Mouse (Mus musculus) intestine, postnatal 0 days (tissue): ENCODE measurements around the gene Tmem121. TPM values are rescaled to one million over a fixed set of nuclear protein-coding genes. Genes with fewer than 3 reads are reported as not detected.
A peak's percentile ranks its signal among the peaks of the same experiment; 100 is the strongest.

Experiments used
- ATAC-seq: fragments of 200-750 bp; cut with Nextera tagmentation; 2 replicates; pipeline ENCODE4 v1.8.0; 2017; ENCODE audit warnings: mild to moderate bottlenecking, moderate TSS enrichment, moderate library complexity
- H3K27ac ChIP-seq: fragments of 300-500 bp; sonication (generic); 2 replicates; pipeline ENCODE4 v1.5.1; 2014; ENCODE audit warnings: mild to moderate bottlenecking, low read depth, low read length, moderate library complexity
- H3K27me3 ChIP-seq: fragments of 300-500 bp; sonication (generic); replicated peaks from 2 replicates; pipeline ENCODE4 v1.6.1; 2014; ENCODE audit warnings: low read length, mixed read lengths; ENCODE audit not compliant: control insufficient read depth, insufficient read depth
- H3K36me3 ChIP-seq: fragments of 300-500 bp; sonication (generic); 2 replicates; pipeline ENCODE4 v1.6.1; 2014; ENCODE audit warnings: mild to moderate bottlenecking, moderate library complexity; ENCODE audit not compliant: control insufficient read depth, insufficient read depth
- H3K4me1 ChIP-seq: fragments of 300-500 bp; sonication (generic); replicated peaks from 2 replicates; pipeline ENCODE4 v1.6.1; 2014; ENCODE audit warnings: antibody characterized with exemption, low read length, mixed read lengths; ENCODE audit not compliant: control insufficient read depth, insufficient read depth
- H3K4me2 ChIP-seq: fragments of 300-500 bp; sonication (generic); replicated peaks from 2 replicates; pipeline ENCODE4 v1.6.1; 2014; ENCODE audit warnings: low read depth, mild to moderate bottlenecking, moderate library complexity
- H3K4me3 ChIP-seq: fragments of 300-500 bp; sonication (generic); 2 replicates; pipeline ENCODE4 v1.5.1; 2014; ENCODE audit warnings: low read depth, low read length
- H3K9ac ChIP-seq: fragments of 300-500 bp; sonication (generic); 2 replicates; pipeline ENCODE4 v1.6.1; 2014; ENCODE audit warnings: mild to moderate bottlenecking, low read depth, low read length
- H3K9me3 ChIP-seq: fragments of 300-500 bp; sonication (generic); 2 replicates; pipeline ENCODE4 v1.6.1; 2016; ENCODE audit warnings: mixed run types; ENCODE audit not compliant: control insufficient read depth
- CTCF ChIP-seq: sonication (generic); IDR thresholded peaks from 2 replicates; pipeline ENCODE4 v1.5.1; 2016; ENCODE audit warnings: low read depth, mild to moderate bottlenecking, control low read depth, antibody characterized with exemption, moderate library complexity
- WGBS: fragments of 180-500 bp; shearing (Covaris S2); extraction: QIAGEN DNeasy Blood & Tissue Kit; methylation state at CpG from one replicate; pipeline ENCODE4 v1.1.7; 2014; 5-methylcytosine and 5-hydroxymethylcytosine counted together
- polyA plus RNA-seq: library from polyadenylated mRNA; unstranded; fragments of >200 nt; fragmentation: Nextera tagmentation; extraction: Ambion mirVana; gene quantifications from 2 replicates; pipeline ENCODE4 v1.2.1, GENCODE M21; 2015

Tmem121 gene
- polyA plus RNA-seq, 1 experiment from 2014 or later: 3.4 TPM

GRCm38 (mm10) chr12:113148381-113149035 is 37.2 kb upstream of the Tmem121 start:
- Histone ChIP-seq H3K27me3 (peaks cover 9% of the 10 kb centered on the region), H3K4me3 (no peak overlapping the region), H3K36me3 (peaks cover 7% of the 10 kb centered on the region; the same call in 1 of the 2 replicates), H3K27ac (0 out of 2 replicates have a peak overlapping the region, but pooled peaks have one; percentile 50), H3K9ac (no peak overlapping the region), H3K4me2 (no peak overlapping the region; the same call in 1 of the 2 replicates), H3K9me3 (no peaks in the 10 kb centered on the region), H3K4me1 (peaks cover 20% of the 10 kb centered on the region)
- ATAC-seq: peak; percentile 31
- TF ChIP-seq CTCF: peak; percentile 76
- WGBS: 36% methylated on average over 16 of the region's 16 CpGs

- no peak for ATAC-seq
- Histone ChIP-seq H3K9ac (no peak overlapping the region), H3K9me3 (no peaks in the 10 kb centered on the region), H3K36me3 (peaks cover 5% of the 10 kb centered on the region; the same call in 1 of the 2 replicates), H3K4me3 (no peak overlapping the region), H3K27ac (no peak overlapping the region), H3K4me2 (no peak overlapping the region), H3K4me1 (peaks cover 20% of the 10 kb centered on the region), H3K27me3 (peaks cover 5% of the 10 kb centered on the region; the same call in 1 of the 2 replicates)
- 69% methylated on average over 4 of the region's 4 CpGs for WGBS
- TF ChIP-seq CTCF: no peak
Measured at GRCm38 (mm10) chr12:113149341-113149740, 36.4 kb upstream of the Tmem121 start.

DNA sequence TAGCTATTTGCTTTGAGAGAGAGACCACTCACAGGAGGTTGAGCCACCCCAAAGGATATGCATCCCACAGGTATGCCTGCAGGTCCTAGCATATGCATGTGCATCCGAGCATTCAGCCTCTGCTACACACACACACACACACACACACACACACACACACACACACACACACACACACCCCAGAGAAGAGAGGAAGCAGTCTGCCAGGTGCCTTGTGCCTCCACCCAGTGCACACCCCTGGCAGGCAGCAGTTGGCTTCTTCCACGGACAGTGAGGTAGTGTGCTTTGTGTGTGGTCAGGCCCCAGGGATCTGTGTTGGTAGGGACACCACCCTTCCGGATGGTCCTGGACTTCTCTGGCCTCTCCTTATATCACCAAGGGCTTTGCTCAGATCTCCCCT is 35.8 kb upstream of the Tmem121 start:
- peaks cover 20% of the 10 kb centered on the region for H3K4me1 ChIP-seq
- 0 out of 2 replicates have a peak overlapping the region, but pooled peaks have one; percentile 21 for H3K27ac ChIP-seq
- peaks cover 5% of the 10 kb centered on the region; the same call in 1 of the 2 replicates for H3K27me3 ChIP-seq
- no peak overlapping the region for H3K9ac ChIP-seq
- no peak overlapping the region for H3K4me2 ChIP-seq
- no peaks in the 10 kb centered on the region for H3K9me3 ChIP-seq
- H3K4me3 ChIP-seq: no peak overlapping the region
- no peak for TF ChIP-seq CTCF
- ATAC-seq: no peak
- H3K36me3 ChIP-seq: peaks cover 4% of the 10 kb centered on the region; the same call in 1 of the 2 replicates
- WGBS: 72% methylated on average over 3 of the region's 3 CpGs

DNA sequence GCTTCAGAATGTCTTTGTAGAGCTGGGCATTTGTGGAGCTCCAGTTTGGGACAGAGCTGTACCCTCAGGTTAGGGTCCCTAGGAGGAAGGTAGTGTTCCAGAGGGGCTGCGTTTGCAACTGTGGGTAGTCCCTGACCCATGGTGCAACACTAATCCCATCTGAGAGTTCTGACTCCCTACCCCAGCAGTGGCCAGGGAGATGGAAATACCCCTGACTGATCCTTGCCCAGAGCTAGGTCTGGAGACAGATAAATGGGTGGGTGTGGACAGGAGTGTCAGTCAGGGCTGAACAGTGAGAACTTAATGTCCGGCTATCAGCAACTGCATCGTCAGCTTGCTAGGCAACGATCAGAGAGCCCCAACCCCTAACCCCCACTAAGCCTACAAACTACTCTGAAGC is 35.1 kb upstream of the Tmem121 start:
- Histone ChIP-seq H3K9me3 (no peaks in the 10 kb centered on the region), H3K36me3 (no peaks in the 10 kb centered on the region), H3K27me3 (peaks cover 5% of the 10 kb centered on the region; the same call in 1 of the 2 replicates), H3K4me1 (peaks cover 22% of the 10 kb centered on the region), H3K27ac (peak overlapping the region; percentile 21; the same call in 1 of the 2 replicates), H3K4me2 (peak overlapping the region; percentile 82), H3K9ac (no peak overlapping the region), H3K4me3 (no peak overlapping the region)
- TF ChIP-seq CTCF: no peak
- ATAC-seq: no peak
- WGBS: 50% methylated on average over 4 of the region's 4 CpGs

- no peaks in the 10 kb centered on the region for H3K36me3 ChIP-seq
- TF ChIP-seq CTCF: no peak
- no peak for ATAC-seq
- H3K4me3 ChIP-seq: no peak overlapping the region; the same call in 1 of the 2 replicates
- H3K9me3 ChIP-seq: no peaks in the 10 kb centered on the region
- peaks cover 22% of the 10 kb centered on the region for H3K4me1 ChIP-seq
- peaks cover 5% of the 10 kb centered on the region; the same call in 1 of the 2 replicates for H3K27me3 ChIP-seq
- peak overlapping the region; percentile 82 for H3K4me2 ChIP-seq
- WGBS: 39% methylated on average over 8 of the region's 8 CpGs
- peak overlapping the region; percentile 50; the same call in 1 of the 2 replicates for H3K27ac ChIP-seq
- H3K9ac ChIP-seq: no peak overlapping the region
Measured at GRCm38 (mm10) chr12:113151046-113151445, 34.7 kb upstream of the Tmem121 start.

DNA sequence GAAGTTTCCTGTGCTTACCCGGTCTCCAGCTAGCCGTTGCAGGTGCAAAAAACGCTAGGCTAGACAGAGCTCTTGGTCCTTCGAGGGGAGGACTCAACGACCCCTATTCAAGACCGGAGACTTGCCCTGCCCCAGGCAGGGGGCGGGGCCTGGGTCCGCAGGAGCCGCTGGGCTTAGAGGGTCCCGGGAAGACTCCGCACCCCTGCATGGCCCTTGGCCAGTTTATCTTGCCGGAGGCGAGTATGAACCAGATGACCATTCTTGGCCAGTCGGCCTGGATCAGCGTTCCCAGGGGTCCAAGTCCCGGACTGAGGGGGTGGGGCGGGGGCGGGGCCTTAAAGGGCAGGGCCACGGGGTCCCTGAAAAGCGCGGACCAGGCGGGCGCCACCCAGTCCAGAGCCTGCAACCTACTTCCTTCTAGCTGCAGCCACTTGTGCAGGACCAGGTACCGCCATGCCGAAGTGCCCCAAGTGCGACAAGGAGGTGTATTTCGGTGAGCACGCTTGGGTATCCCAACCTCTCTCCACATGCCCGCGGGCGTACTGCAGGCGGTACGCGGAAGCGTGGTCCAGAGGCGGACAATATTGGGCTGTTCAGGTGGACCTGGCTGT is 34.0 kb upstream of the Tmem121 start:
- peaks cover 15% of the 10 kb centered on the region for H3K4me1 ChIP-seq
- no peak for ATAC-seq
- H3K27me3 ChIP-seq: no peaks in the 10 kb centered on the region
- peak overlapping the region; percentile 41 for H3K9ac ChIP-seq
- H3K4me3 ChIP-seq: peak overlapping the region; percentile 44
- peak overlapping the region; percentile 82 for H3K4me2 ChIP-seq
- 1% methylated on average over 36 of the region's 36 CpGs for WGBS
- TF ChIP-seq CTCF: no peak
- no peaks in the 10 kb centered on the region for H3K36me3 ChIP-seq
- H3K27ac ChIP-seq: peak overlapping the region; percentile 50
- no peaks in the 10 kb centered on the region for H3K9me3 ChIP-seq
